Mouse (Mus musculus) liver, embryonic 13.5 days (tissue): ENCODE measurements around the gene Slc29a4. TPM values are rescaled to one million over a fixed set of nuclear protein-coding genes. Genes with fewer than 3 reads are reported as not detected.

Source experiments
- ATAC-seq: fragments of 200-750 bp; cut with Nextera tagmentation; 2 replicates; pipeline ENCODE4 v1.8.0; 2017; ENCODE audit warnings: low read depth, mild to moderate bottlenecking, moderate number of reproducible peaks, moderate library complexity
- DNase-seq: peaks from one replicate; pipeline ENCODE4 v3.0.0; 2022
- H3K27ac ChIP-seq: fragments of 300-500 bp; sonication (generic); 2 replicates; pipeline ENCODE4 v1.5.1; 2015; ENCODE audit warnings: moderate library complexity, mild to moderate bottlenecking, inconsistent platforms
- H3K27me3 ChIP-seq: fragments of 300-500 bp; sonication (generic); 2 replicates; pipeline ENCODE4 v1.6.1; 2015; ENCODE audit warnings: mild to moderate bottlenecking, inconsistent platforms
- H3K36me3 ChIP-seq: fragments of 300-500 bp; sonication (generic); 2 replicates; pipeline ENCODE4 v1.6.1; 2015; ENCODE audit warnings: mild to moderate bottlenecking, inconsistent platforms
- H3K4me1 ChIP-seq: fragments of 300-500 bp; sonication (generic); replicated peaks from 2 replicates; pipeline ENCODE4 v1.6.1; 2015; ENCODE audit warnings: inconsistent platforms
- H3K4me2 ChIP-seq: fragments of 300-500 bp; sonication (generic); 2 replicates; pipeline ENCODE4 v1.6.1; 2015; ENCODE audit warnings: inconsistent platforms, mild to moderate bottlenecking, moderate library complexity
- H3K4me3 ChIP-seq: fragments of 300-500 bp; sonication (generic); replicated peaks from 2 replicates; pipeline ENCODE4 v1.5.1; 2015; ENCODE audit warnings: mild to moderate bottlenecking, inconsistent platforms
- H3K9ac ChIP-seq: fragments of 300-500 bp; sonication (generic); 2 replicates; pipeline ENCODE4 v1.6.1; 2015; ENCODE audit warnings: mild to moderate bottlenecking, inconsistent platforms
- H3K9me3 ChIP-seq: fragments of 300-500 bp; sonication (generic); replicated peaks from 2 replicates; pipeline ENCODE4 v1.6.1; 2016; ENCODE audit warnings: inconsistent platforms
- WGBS: fragments of 180-500 bp; shearing (Covaris S2); methylation state at CpG from one replicate; pipeline ENCODE4 v1.1.7; 2015; ENCODE audit not compliant: insufficient replicate concordance; 5-methylcytosine and 5-hydroxymethylcytosine counted together
- polyA plus RNA-seq: library from polyadenylated mRNA; unstranded; fragments of >200 nt; fragmentation: Nextera tagmentation; extraction: Ambion mirVana; gene quantifications from 2 replicates; pipeline ENCODE4 v1.2.1, GENCODE M21; 2015

The Slc29a4 gene
- polyA plus RNA-seq, 1 experiment from 2014 or later: 0.36 TPM

DNA sequence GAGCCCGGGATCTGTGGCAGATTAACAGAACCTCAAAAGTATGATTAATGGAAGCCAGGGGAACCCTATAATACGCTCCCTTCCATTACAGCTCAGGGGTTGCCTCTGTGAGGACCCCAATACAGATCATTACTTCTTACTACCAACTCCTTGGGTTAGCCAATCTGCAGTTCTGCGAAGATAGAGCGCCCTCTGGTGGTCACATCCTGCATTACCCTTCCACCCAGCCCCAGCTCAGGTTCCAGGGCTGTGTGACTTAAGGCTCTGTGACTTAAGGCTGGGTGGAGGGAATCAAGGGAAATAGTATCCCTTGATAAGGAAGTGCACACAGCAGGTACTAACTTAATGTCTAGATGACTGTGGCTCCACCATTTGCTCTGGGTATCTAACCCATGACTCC, 25.7 kb downstream of the Slc29a4 start:
- no peaks in the 10 kb centered on the region for H3K9me3 ChIP-seq
- H3K9ac ChIP-seq: no peak overlapping the region
- no peaks in the 10 kb centered on the region for H3K36me3 ChIP-seq
- no peaks in the 10 kb centered on the region for H3K4me1 ChIP-seq
- no peak overlapping the region for H3K4me3 ChIP-seq
- H3K4me2 ChIP-seq: no peak overlapping the region
- 0 out of 2 replicates have a peak, but pooled peaks cover 2% of the 10 kb centered on the region for H3K27me3 ChIP-seq
- H3K27ac ChIP-seq: no peak overlapping the region
- DNase-seq: peak; percentile 51
- WGBS: 14% methylated on average over 4 of the region's 4 CpGs
- ATAC-seq: 0 out of 2 replicates have a peak, but pooled peaks have one; percentile 16

DNA sequence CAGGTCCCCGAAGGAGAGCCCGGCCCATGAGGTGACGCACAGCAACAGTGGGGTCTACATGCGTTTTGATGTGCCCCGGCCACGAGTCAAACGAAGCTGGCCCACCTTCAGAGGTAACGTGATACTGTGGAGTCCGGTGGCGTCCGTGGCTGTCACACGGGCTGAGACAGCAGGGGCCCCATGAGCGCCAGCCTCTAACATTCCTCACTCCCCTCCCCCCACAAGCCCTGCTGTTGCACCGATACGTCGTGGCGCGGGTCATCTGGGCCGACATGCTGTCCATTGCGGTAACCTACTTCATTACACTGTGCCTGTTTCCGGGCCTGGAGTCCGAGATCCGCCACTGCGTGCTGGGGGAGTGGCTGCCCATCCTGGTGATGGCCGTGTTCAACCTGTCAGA, 26.2 kb downstream of the Slc29a4 start:
- 60% methylated on average over 25 of the region's 25 CpGs for WGBS

DNA sequence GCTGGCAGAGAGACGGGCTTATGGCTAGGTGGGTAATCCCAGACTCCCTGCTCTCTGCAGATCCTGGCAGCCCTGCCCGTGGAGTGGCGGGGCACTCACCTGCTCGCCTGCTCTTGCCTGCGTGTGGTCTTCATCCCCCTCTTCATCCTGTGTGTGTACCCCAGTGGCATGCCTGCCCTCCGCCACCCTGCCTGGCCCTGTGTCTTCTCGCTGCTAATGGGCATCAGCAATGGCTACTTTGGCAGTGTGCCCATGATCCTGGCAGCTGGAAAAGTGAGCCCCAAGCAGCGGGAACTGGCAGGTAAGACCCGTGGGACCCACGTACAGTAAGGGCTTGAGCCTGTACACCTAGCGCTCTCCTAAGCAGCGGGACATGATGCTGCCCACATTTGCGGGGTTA, 27.6 kb downstream of the Slc29a4 start:
- no peak for ATAC-seq
- H3K4me2 ChIP-seq: no peak overlapping the region
- 80% methylated on average over 13 of the region's 13 CpGs for WGBS
- H3K27me3 ChIP-seq: no peaks in the 10 kb centered on the region
- peaks cover 4% of the 10 kb centered on the region for H3K4me1 ChIP-seq
- no peak overlapping the region for H3K4me3 ChIP-seq
- no peak overlapping the region for H3K27ac ChIP-seq
- H3K9me3 ChIP-seq: no peaks in the 10 kb centered on the region
- no peak for DNase-seq
- no peak overlapping the region for H3K9ac ChIP-seq
- H3K36me3 ChIP-seq: no peaks in the 10 kb centered on the region

More for the DNA sequence above, 26.2 kb downstream of the Slc29a4 start:
- H3K4me1 ChIP-seq: no peaks in the 10 kb centered on the region
- H3K27me3 ChIP-seq: 0 out of 2 replicates have a peak, but pooled peaks cover 2% of the 10 kb centered on the region
- H3K4me3 ChIP-seq: no peak overlapping the region
- H3K9me3 ChIP-seq: no peaks in the 10 kb centered on the region
- H3K36me3 ChIP-seq: no peaks in the 10 kb centered on the region
- H3K27ac ChIP-seq: no peak overlapping the region
- ATAC-seq: no peak
- no peak overlapping the region for H3K4me2 ChIP-seq
- DNase-seq: no peak
- no peak overlapping the region for H3K9ac ChIP-seq

DNA sequence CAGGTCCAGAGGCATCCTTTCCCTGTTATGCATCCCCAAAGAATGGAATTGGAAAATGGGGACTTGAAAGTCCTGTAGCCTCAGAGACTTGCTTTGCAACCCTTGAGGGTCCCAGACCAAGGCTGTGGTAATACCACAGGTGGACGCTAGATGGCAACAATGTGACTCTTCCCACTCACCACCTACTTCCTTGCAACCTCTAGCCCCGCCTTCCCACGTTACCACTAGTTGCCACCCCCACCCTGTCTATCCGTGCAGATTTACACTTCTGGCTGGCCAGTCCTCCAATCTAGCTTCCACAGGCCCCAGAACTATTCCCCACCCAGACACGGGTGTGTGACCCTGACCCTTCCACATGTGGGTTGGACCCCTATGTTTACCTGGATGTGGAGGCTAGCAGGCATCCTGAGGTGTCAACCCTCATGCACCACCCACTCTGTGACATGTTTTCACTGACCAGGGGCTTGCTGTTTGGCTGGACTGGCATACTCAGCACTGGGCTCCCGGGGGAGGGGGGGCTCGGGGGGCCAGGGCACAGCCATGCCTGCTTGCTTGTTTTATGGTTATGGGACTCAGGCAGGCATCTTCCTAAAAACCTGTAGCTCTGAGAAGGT, 31.3 kb downstream of the Slc29a4 start:
- no peaks in the 10 kb centered on the region for H3K27me3 ChIP-seq
- DNase-seq (peak; percentile 42), ATAC-seq (no peak)
- H3K9ac ChIP-seq: no peak overlapping the region
- WGBS: 11% methylated on average over 7 of the region's 7 CpGs
- H3K4me3 ChIP-seq: no peak overlapping the region
- H3K4me2 ChIP-seq: peak overlapping the region; percentile 40; the same call in 1 of the 2 replicates
- H3K9me3 ChIP-seq: no peaks in the 10 kb centered on the region
- H3K4me1 ChIP-seq: peaks cover 4% of the 10 kb centered on the region
- peaks cover 25% of the 10 kb centered on the region for H3K36me3 ChIP-seq
- no peak overlapping the region for H3K27ac ChIP-seq

DNA sequence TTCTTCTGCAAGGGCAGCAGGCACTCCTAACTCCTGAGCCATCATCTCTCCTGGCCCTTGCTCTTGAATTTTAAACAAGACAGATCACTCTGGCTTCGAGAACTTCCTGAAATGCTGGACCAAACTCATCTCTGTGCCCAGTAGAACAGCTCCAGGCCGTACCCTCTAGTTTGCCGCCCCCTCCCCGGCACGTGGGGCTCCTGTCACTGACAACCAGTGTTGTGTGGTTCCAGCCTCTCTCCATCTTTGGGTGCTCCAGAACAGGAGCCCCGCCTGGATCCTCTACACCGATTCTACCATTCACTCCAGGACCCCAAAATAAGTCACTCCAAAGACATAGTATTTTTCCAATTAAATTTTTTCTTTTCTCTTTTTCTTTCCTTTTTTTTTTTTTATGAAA, 32.0 kb downstream of the Slc29a4 start:
- ATAC-seq (no peak), DNase-seq (no peak)
- H3K27me3 ChIP-seq: no peaks in the 10 kb centered on the region
- no peaks in the 10 kb centered on the region for H3K9me3 ChIP-seq
- H3K4me2 ChIP-seq: no peak overlapping the region
- H3K9ac ChIP-seq: no peak overlapping the region
- H3K27ac ChIP-seq: no peak overlapping the region
- peaks cover 30% of the 10 kb centered on the region for H3K36me3 ChIP-seq
- H3K4me3 ChIP-seq: no peak overlapping the region
- 74% methylated on average over 7 of the region's 7 CpGs for WGBS
- peaks cover 4% of the 10 kb centered on the region for H3K4me1 ChIP-seq

DNA sequence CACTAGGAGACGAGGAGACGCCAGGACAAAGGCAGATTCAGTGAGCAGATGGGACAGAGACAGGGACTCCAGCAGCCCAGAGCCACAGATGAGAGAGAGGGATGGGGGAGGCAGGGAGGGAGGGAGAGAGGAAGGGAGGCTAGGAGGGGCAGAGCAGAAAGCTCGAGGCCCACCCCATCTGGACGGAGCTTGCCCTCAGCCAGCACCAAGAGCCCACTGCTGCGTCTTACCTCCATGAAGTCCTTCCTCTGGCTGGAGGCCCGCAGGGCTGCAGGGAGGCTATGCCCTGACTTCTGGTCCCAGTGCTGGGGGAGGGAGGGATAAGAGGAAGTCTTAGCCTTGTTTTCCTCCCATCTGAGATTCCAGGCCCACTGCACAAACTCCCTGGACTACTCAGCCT, 34.4 kb downstream of the Slc29a4 start:
- no peak overlapping the region for H3K4me3 ChIP-seq
- H3K4me1 ChIP-seq: peaks cover 4% of the 10 kb centered on the region
- peaks cover 52% of the 10 kb centered on the region for H3K36me3 ChIP-seq
- H3K9me3 ChIP-seq: no peaks in the 10 kb centered on the region
- no peak overlapping the region for H3K9ac ChIP-seq
- no peaks in the 10 kb centered on the region for H3K27me3 ChIP-seq
- ATAC-seq (no peak), DNase-seq (no peak)
- 68% methylated on average over 6 of the region's 6 CpGs for WGBS
- no peak overlapping the region for H3K4me2 ChIP-seq
- no peak overlapping the region for H3K27ac ChIP-seq

DNA sequence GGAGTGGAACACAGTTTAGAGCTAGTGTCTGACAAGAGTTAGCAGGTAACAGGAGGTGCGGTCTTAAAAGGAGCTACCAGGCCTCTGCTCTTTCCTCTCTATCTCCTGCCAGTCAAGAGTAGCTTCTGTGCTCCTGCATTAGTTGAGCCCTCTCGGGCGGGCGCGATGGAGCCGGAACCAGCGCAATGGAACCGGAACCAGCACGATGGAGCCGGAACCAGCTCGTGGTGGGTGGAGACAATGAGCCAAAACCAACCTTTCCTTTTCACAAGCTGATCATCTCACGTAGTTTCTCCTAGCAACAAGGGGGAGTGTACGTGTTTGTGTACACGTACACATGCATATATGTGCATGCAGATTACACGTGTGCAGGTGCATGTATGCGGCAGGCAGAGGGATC, 36.0 kb downstream of the Slc29a4 start:
- no peaks in the 10 kb centered on the region for H3K27me3 ChIP-seq
- 87% methylated on average over 16 of the region's 16 CpGs for WGBS
- H3K4me2 ChIP-seq: no peak overlapping the region
- H3K36me3 ChIP-seq: peaks cover 67% of the 10 kb centered on the region
- ATAC-seq (no peak), DNase-seq (no peak)
- no peak overlapping the region for H3K4me3 ChIP-seq
- peaks cover 4% of the 10 kb centered on the region for H3K4me1 ChIP-seq
- H3K27ac ChIP-seq: no peak overlapping the region
- H3K9me3 ChIP-seq: no peaks in the 10 kb centered on the region
- H3K9ac ChIP-seq: no peak overlapping the region

DNA sequence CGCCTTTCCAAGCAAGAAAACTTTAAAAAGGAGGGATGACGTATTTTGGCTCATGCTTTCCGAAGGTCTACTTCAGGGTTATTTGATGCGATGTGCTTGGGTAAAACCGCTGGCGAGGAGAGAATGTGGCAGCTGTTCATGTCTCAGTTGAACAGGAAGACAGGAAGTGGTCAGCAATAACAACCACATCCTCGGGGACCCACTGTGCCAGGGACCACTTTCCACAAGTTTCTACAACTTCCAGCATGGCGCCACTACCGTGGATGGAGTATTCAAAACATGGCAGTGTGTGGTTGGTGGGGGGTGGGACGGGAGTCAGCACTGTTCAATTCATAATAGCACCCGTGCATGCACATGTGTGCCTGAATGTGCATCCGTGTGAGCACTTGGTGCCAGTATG, 38.0 kb downstream of the Slc29a4 start:
- Histone ChIP-seq H3K27me3 (no peaks in the 10 kb centered on the region), H3K27ac (no peak overlapping the region), H3K9ac (no peak overlapping the region), H3K36me3 (peaks cover 79% of the 10 kb centered on the region), H3K4me1 (no peaks in the 10 kb centered on the region), H3K4me2 (no peak overlapping the region), H3K9me3 (no peaks in the 10 kb centered on the region), H3K4me3 (no peak overlapping the region)
- ATAC-seq: no peak
- WGBS: 57% methylated on average over 12 of the region's 12 CpGs
- no peak for DNase-seq

DNA sequence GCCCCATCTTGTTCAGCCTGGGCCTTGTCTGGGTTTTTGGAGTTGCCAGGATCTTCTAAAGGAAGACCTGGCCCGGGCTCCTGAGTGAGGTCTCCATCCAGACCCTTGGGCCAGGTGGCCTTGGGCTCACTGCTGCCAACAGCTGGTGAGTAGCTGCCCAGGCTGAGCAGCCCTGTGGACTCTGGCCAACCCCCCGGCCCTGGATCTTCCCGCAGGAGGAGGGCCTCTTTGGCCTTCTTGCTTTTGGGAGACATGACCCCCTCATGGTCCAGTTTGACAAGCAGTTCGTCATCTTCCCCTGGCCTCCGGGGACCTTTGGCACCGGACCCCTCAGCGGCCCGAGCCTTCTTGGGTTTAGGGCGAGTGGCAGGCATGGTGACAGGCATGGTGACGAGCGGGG, 39.6 kb downstream of the Slc29a4 start:
- H3K9me3 ChIP-seq: no peaks in the 10 kb centered on the region
- no peak for ATAC-seq

DNA sequence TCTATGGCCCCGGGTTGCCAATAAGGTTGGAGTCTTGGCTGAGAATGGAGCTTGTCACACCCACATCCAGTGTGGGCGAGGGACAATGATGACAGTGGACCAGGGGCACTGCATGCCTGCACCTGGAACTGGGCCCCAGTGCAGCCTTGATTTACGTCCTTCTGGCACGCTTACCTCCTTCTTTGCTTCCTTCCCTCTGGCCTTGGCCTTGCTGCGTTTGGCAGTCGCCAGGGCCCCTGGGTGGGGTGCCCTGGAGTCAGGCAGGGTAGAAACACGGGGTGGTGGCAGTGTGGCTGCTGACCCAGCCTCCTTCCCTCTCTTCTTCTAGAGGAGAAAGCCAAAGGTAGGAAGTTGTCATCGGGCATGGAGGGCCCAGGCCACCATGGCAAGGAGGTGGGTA, 47.6 kb downstream of the Slc29a4 start:
- H3K9ac ChIP-seq: no peak overlapping the region
- H3K4me1 ChIP-seq: no peaks in the 10 kb centered on the region

More for the DNA sequence above, 39.6 kb downstream of the Slc29a4 start:
- WGBS: 83% methylated on average over 11 of the region's 11 CpGs
- Histone ChIP-seq H3K27ac (no peak overlapping the region), H3K36me3 (peaks cover 78% of the 10 kb centered on the region), H3K4me2 (no peak overlapping the region), H3K9ac (no peak overlapping the region), H3K4me1 (no peaks in the 10 kb centered on the region), H3K27me3 (no peaks in the 10 kb centered on the region), H3K4me3 (no peak overlapping the region)
- no peak for DNase-seq

DNA sequence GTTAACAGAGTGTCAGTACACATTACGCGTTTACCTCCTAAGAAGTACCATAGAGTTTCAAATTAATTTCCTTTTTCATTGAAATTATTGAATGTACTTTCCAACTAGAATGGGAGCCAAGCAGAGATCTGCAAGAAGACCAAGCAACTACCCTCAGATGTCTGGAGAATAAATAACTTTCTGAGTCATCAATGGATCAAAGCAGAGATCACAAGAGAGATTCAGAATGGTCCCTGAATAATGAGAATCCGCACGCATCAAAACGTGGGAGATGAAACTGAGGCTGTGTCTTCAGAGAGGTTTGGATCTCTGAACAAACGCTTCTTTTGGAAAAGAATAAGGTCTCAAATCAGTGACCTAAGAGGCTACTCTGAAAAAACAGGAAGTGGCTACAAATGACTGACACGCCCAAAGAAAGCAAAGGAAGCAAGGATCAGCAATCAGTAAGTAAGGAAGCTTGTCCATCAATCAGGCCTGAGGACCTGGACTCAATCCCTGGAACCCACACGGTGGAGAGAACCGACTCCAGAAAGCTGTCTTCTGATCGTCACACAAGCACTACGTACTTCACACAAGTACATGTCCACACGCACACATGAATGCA, 54.8 kb downstream of the Slc29a4 start:
- H3K9me3 ChIP-seq: no peaks in the 10 kb centered on the region
- H3K27me3 ChIP-seq: no peaks in the 10 kb centered on the region
- H3K27ac ChIP-seq: no peak overlapping the region
- H3K4me1 ChIP-seq: peaks cover 8% of the 10 kb centered on the region; the same call in 1 of the 2 replicates
- no peak for ATAC-seq
- no peak overlapping the region for H3K4me3 ChIP-seq
- WGBS: 56% methylated on average over 12 of the region's 12 CpGs
- no peak overlapping the region for H3K9ac ChIP-seq
- peaks cover 34% of the 10 kb centered on the region for H3K36me3 ChIP-seq
- H3K4me2 ChIP-seq: no peak overlapping the region
- DNase-seq: no peak

More for the DNA sequence above, 47.6 kb downstream of the Slc29a4 start:
- Histone ChIP-seq H3K36me3 (peaks cover 57% of the 10 kb centered on the region), H3K27ac (no peak overlapping the region), H3K4me2 (no peak overlapping the region), H3K9me3 (no peaks in the 10 kb centered on the region), H3K27me3 (no peaks in the 10 kb centered on the region), H3K4me3 (no peak overlapping the region)
- ATAC-seq (no peak), DNase-seq (no peak)
- WGBS: 73% methylated on average over 8 of the region's 8 CpGs

DNA sequence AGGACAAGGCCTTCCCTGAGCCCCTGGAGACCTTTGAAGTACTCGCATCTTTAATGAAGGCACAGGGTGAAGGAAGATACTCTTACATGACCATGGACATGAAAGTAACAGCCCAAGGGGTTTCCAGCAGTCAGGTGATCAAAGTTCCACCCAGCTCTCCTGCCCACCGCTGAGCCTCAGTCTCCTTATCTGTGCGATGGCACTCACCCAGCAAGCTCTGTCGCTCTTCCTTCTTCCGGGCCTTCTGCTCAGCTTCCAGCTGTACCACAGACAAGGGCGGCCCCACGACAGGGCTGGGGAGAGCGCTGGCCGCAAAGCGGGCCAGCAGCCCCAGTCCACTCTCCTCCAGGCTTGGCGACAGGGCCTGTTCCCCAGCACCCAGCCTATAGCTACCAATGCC, 57.9 kb downstream of the Slc29a4 start:
- H3K27me3 ChIP-seq: no peaks in the 10 kb centered on the region
- H3K4me1 ChIP-seq: peaks cover 8% of the 10 kb centered on the region; the same call in 1 of the 2 replicates
- DNase-seq (no peak), ATAC-seq (peak; percentile 62; the same call in 1 of the 2 replicates)
- no peaks in the 10 kb centered on the region for H3K9me3 ChIP-seq
- no peak overlapping the region for H3K4me3 ChIP-seq
- no peak overlapping the region for H3K9ac ChIP-seq
- H3K36me3 ChIP-seq: peaks cover 20% of the 10 kb centered on the region
- H3K4me2 ChIP-seq: no peak overlapping the region
- no peak overlapping the region for H3K27ac ChIP-seq
- 46% methylated on average over 11 of the region's 11 CpGs for WGBS
